Mouse (Mus musculus) adrenal gland, adult 8-10 months (tissue): ENCODE results near the gene Aif1. TPM values are rescaled to one million over a fixed set of nuclear protein-coding genes. Genes with fewer than 3 reads are reported as not detected.

Experiments used
- DNase-seq: peaks from one replicate; pipeline ENCODE4 v3.0.0; 2022
- total RNA-seq, 4 experiments: library from RNA; stranded (reverse); gene quantifications; 2 replicates each; pipeline ENCODE4 v1.2.4; 2022

The Aif1 gene
- total RNA-seq, 4 experiments from 2014 or later: 5.5 to 14.5 (median 10.5) TPM

DNA sequence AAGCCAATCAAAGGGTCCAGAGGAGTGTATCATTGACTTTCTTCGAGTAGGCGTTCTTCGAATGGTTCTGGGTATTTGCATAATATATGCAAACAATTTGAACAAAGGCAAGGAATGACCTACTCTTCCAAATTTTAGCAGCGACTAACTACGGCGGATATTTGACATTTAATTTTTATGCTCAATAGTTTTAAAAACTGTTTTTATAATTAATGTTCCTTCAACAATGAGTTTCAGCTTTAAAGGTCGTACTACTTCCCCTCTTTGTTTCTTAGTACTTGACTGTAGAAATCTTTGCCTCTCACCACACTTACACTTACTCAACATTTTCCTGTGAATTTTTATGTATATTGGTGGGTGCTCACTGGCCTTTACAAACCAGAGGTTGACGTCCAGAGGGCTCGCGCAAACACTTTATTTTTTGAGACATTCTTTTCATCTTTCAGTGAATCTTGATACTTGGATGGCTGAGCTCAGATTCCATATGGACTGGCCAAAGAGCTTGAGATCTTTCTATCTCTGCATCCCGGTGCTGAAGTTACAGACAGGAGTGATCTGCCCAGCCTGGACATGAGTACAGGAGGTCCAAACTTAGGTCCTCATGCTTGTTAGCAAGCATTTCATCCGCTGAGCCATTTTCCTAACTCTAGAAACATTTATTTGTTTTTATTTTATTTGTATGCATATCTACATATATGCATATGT is 10.3 kb downstream of the Aif1 start:
- DNase-seq: no peak

DNA sequence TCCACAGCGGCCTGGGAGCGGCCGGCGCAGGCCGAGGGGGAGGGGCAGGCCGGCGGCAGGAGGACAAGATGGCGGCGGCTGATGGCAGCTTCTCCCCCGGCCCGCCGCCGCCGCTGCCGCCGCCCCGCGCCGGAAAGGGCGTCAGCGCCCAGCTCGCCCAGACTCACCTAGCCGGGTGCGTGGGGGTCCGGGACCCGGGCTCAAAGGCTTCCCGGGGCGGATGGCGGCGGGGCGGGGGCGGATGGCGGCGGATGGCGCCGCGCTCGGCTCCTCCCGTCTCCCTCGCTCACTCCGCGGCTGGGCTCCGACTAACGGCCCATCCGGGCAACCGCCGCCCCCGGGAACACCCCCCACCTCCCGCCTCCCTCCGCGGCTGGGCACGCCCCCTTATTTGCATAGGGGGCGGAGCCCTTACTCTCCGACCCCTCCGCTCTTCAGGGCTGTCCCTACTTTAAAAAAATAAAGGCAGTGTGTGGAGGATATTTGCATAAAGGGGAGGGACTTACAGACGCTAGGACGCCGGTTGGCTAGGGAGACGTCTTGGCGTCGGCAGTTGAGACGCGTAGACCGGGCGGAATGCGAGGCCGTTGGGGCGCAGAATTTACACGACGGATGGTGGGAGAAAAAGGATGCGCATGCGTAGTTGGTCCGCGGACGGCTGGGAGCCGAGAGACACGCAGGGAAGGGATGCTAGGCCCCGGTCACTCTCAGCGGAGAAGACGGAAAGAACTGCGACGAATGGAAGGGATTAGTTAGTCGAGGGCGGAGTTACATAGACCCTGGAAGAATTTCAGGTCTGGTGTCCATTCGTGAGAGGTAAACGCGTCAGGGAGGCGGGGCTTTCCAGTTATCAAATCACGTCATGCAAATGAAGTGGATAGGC is 11.1 kb downstream of the Aif1 start, which contains the start of gene Prrc2a:
TSS of gene Prrc2a (minus strand) at position 330 of the 883 bp plus-strand sequence.
- peak; percentile 99 for DNase-seq

DNA sequence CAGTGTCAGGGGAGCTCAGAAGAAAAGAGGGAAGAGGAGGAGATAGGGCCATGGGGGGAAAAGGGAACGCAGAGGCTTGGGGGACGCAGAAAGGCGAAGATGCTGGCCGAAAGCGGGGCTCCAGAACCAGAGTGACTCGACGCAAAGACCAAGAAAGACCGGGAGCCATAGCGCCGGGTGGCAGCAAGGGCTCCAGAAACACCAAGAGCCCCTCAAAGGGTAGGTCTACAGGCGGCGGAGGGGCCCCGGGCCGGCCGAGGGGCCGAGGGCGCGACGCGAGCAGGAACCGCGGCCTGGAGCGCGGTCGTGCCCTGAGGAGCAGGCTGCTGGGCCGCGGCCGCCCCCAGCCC is 11.7 kb downstream of the Aif1 start:
- DNase-seq: no peak

DNA sequence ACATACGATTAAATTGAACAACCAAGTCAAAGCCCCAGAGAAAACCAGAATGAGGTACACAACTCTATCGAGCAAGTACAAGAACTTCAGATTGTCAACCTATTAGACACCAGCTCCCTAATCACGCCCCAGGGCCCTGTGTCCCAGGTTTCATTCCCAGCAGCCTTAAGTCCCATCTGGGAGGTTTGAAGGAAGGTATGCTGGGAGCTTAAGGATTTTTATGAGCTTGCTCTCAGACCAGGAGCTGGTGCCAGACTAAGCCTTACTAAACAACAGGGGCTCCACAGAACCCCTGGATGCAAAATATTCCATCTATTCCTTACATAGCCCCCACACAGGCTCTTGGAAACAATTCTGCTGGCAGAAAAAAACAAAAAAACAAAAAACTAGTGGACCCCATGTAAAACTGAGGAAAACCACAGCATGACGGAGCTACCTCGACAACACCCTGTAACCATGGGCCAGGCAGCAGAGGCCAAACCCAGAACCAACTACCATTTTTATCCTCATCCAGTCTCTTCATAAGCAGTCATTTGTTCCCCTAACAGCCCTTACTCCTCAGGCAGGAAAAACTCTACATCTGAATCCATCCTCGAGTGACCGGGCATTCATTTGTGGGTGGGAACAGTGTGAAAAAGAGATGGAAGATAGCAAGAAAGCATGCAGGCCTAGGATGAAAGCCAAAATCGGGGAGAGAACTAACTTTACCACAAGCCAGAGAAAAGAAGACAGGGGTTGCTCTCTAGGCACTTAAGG is 12.4 kb downstream of the Aif1 start:
- no peak for DNase-seq

DNA sequence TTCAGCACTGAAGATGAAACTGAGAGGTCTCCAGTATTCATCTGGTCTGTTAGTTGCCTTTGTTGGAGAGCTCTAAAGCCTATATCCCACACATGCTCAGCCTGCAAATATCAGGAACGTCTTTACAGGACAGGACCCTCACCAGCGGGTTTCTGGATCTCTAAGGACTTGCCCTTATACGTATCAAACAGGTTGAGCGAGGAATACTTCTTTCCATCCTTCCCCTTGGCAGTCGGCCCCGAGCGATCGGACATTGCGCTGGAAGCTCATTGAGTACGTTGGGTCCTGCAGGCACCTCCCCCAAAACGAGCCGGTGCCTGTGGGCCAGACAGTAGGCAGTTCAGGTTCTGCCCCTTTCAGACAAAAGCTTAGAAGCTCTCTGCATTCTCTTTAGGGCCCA is 13.1 kb downstream of the Aif1 start:
- no peak for DNase-seq

DNA sequence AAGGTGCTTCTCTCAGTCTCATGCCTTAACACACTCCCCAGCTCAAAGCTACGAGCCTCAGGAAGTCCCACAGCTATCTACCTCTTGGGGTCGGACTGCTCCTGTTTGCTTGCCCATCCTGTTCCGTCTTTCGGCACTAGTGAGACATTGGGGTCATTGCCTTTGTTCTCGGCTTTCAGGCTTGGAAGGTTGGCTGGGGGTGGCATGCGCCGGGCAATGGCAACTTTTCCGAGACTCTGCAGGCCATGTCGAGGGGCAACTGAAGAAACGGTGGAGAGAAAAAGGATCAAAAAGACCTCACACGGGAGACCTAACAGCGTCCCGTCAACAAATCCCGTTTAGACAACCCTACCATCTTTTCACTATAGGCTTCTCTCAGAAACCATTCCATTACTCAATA is 13.7 kb downstream of the Aif1 start:
- no peak for DNase-seq

DNA sequence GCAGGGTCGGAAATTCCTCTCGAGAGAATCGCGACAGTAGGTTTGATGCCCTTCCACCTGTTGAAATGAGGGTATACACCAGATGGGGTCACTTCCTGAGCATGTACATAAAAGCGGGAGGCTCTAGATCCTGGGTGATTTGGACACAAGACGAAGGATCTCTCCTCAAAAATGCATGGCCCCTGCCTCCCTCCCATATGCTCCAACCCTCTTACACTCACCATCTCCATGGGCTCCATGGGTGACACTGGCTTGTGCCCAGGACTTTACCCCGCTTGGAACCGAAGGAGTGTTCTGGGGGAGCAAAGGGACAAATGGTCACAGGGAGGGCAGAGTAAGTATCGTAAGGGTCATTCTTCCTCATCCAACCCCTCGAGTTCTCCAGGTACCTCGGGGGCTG is 14.4 kb downstream of the Aif1 start:
- no peak for DNase-seq

DNA sequence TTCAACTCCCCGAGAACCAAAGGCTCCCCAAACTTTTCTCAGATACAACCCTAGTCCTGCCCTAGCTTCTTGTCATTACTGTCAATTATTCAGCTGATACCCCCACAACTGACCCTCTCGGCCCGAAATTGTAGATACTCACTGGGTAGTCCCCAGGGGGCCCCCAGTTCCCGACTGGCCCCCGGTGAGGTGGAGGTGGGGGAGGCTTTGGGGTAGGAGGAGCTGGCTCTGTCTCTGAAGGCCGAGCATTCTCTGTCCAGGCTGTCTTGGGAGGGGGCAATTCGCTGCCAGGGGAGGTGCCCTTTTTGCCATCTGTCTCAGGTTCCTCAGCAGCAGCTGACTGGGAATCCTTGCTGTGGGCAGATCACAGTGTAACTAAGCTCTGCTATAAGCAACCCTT is 16.2 kb downstream of the Aif1 start:
- no peak for DNase-seq

DNA sequence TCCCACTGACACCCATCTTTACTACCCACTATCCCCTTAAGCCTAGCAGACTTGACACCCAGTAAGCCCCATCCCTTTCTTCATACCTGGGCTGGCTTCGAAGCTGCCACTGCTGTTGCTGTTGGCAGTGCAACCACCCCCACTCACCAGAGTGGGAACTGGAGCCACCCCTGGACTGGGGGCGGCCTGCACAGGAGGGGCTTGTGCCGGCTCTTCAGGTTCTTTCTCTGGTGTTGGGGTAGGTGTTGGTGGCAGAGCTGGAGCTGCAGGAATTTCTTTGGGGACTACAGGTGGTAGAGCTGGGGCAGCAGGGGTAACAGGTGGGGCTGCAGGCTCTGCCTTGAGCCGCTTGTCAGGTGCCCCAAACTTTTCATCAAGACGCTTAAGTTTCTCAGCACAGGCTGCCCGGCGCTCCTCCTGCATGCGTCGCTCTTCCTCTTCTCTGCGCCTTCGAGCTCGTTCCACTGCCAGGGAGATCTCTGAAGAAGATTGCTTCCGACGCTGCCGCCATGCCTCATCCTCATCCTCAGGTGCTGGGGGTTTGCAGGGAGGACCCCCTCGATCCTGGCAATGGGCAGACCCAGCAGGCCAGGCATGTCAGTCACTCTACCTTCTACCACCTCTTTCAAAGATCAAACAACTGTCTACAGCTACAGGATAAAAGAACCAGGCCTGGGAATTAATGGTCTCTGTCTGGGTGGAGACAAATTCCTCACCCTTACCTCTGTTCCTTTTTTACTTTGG is 16.8 kb downstream of the Aif1 start:
- no peak for DNase-seq

DNA sequence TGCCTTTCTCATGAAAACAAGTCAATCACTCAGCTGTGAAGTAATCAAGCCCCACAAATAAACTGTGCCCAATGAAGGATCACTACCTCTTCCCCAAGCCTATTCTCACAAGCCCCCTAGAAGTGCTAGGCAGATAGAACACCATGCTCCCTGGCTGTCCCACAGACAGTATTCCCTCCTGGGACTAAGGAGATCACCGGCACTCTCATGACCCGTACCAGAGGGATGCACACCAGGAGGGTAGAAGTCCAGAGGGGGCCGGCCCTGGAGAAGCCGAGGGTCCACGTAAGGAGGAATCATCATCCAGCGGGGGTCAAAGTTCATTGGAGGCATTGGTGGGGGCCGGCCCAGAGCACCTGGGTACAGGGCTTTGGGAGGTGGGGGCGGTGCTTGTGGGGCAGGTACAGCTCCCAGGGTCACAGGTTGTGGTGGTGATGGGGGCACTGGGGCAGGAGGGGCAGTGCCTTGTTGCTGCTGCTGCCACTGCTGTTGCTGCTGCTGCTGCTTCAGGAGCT is 18.1 kb downstream of the Aif1 start:
- no peak for DNase-seq

DNA sequence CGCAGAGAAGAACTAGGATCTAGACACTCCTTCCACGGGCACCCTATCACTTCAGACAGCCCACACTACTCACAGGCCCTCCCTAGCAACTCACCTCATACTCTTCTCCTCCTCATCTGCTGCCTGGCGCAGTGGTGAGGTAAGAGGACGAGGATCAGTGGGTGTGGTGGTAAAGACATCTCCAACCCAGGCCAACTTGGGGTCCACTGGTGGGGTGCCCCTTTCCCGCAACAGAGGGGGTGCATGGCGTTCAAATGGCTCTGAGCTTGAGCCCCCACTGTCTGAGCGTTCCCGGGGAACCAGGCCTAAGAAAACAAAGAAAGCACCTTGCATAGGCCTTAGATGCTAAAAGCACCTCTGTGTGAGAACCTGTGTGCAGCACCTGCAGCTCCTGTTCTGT is 18.6 kb downstream of the Aif1 start:
- no peak for DNase-seq

DNA sequence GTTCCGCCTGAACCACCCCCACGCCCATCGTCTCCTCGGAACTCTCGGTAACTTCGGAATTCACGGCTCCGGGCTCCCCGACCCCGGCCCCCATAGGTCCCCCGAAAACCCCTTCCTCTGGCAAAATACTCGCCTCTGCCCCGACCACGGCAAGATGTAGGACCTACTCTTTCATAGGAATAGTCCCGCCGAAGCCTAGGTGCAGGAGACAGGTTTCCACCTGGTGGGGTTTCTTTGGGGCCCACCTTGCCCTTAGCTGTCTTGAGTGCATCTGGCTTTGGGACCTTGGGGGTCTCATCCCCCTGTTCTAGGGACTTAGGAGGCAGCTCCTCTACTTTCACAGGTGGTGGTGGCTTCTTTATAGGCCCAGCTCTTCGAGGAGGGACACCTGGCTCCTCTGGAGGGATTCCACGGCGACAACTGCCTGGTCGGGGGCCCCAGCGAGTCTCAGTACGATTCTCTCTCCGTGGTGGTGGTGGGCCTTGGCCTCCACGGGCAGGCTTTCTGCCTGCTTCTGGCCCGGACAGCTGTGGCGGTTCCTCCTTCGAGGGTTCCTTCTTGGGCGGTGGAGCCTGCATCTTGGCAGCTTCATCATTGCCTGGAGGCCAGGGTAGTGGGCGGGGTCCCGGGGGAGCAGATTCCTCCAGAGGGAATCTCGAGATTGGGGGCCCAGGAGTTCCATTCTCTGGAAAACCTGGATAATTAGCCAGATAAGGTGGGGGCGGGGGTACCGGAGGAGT is 19.2 kb downstream of the Aif1 start:
- DNase-seq: no peak

DNA sequence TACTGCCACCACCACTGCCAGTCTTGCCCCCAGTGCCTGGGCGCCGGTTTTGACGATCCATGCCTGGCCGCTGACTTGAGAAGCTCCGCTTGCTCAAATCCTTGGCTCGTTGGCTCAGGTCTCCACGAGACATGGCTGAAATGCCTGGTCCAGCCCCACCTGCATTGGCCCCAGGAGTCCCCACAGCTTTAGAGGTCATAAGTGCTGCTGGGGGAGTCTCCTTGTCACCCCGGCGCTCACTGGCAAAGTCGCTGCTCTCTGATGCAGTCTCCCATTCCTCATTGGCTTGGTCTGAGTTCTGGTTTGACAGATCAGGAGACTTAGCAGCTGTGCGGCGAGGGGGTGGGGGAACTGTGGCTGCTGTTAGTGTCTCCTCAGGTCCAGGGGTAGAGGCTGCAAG is 20.4 kb downstream of the Aif1 start:
- DNase-seq: no peak

DNA sequence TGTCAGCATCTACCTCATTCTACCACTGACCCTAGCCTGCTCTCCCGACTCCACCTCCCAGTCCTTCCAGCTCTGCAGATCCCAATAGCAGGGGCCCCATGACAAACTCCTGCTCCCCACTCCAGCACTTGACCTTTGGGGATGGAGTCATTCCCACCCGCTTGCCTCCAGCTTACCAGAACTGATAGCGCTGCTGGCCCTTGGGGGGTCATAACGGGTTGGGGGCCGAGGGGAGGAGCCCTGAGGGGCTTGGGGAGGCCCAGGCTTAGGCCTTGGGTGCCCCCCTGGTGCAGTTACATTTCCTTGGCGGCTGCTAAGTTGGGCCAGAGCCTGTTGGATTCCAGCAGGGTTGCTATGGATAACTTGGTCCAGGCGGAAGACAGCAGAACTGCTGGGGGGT is 21.3 kb downstream of the Aif1 start:
- no peak for DNase-seq

DNA sequence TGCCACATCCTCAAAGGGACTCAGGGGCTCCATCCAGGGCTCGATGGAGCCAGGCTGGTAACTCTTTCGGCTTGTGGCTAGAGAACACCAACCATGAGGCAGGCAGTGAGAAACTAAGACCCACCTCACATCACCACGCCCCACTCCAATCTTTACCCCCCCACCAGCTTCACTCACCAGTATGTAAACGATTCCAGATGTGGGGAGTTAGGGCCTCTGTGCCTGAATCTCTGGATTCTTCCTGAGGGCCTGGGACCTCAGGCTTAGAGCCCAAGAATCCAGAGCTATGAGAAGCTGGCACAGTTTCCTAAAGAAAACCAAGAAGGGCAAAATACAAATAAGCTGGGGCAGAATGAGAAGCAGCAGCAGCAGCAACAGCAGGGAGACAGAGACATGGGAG is 21.9 kb downstream of the Aif1 start:
- no peak for DNase-seq

DNA sequence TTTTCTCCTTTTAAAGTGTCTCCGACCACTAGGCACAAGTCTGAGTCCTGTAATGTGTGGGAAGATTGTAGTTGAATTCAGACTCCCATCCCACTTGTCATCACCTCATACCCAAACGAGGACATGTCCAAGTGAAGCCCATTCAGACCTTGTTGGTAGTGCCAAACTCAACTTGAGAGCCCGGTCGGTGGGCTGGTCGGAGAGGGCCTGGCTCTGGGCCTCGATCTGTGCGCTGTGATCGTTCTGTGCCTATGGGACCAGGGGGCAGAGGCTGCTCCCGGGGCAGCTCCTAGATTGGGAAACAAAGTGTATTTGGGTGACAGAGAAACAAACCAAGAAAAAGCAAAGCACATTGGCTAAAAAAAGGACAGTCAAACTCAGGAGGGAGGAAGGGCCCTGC is 22.8 kb downstream of the Aif1 start:
- DNase-seq: no peak

DNA sequence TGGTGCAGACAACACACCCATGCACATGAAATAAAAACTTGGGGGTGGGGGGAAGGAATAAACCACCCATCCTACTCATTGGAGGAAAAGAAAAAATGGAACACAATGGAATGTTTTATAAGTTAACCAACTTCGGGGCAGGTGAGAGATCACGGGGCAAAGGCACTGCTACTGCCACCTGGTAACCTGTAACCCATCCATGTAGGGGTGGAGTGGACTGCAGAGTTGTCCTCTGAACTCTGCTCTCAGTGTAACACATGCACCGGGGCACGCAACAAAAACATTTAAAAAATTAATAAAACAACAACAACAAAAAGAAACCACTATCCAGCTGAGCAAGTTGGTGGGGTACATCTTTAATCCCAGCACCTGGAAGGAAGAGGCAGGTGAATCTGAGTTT is 23.7 kb downstream of the Aif1 start:
- no peak for DNase-seq

DNA sequence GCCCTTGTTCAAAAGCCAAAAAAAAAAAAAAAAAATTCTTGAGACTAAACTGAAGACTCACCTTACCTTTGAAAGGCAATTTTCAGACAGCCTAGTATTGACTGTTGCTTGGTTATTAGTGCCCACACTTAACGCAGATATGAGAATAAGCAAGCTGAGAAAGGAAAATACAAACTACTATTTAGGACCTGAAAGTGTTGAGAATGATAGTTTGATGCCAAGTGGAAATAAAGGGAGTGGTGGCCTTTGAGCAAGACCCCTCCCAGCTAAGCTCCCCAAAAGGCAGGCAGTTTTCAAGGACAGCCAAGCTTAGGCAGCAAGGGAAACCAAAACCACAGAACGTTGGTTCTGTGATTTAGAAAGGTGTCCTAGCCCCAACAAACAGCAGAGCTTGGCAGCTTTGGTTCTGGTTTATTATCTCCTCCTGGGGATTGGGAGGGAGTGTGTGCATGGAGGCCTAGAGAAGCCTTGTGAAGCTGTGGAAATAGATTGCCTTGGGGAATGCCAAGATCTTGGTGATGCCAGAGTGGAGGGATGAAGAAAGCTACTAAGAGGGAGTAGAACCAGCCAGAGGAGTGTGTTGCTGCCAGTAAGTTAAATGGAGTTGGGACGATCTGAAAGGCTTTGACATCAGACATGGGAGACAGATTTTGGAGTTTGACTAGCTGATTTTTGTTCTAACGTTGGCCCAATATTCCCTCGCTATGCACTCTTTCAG is 27.8 kb downstream of the Aif1 start:
- DNase-seq: no peak

DNA sequence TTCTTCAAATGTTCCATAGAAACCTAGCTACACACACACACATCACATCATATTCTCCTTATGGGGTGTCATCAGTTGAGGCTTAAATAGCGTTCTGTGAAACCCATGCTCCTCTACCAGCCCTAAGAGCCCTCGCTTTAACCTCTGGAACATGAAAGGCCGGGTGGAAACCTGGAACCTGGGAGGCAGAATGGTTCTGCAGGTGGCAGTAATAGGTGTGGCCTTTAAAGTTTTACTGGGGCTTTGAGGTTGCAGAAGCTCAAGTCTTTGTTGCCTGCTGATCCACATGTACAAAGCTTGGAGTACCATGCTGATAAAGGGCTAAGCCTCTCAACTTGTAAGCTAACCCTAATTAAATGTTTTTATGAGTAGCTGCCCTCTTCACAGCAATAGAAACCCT is 28.5 kb downstream of the Aif1 start:
- no peak for DNase-seq

DNA sequence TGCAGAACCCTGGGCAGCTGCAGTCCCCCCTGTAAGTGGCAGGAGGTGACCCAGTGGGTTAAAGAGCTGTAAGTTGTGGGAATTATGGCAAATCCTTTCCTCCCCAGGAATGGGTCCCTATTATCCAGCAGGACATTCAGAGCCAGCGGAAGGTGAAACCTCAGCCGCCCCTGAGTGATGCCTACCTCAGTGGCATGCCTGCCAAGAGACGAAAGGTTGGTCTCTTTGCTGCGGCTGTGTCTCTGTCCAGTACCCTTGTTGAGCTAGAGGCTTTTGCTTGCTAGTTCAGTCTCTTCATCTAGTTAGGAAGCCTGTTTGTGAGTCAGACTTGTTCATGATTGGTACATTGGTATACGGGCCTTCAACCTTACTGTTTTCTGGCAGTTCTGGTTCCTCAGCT is 29.7 kb downstream of the Aif1 start:
- no peak for DNase-seq

DNA sequence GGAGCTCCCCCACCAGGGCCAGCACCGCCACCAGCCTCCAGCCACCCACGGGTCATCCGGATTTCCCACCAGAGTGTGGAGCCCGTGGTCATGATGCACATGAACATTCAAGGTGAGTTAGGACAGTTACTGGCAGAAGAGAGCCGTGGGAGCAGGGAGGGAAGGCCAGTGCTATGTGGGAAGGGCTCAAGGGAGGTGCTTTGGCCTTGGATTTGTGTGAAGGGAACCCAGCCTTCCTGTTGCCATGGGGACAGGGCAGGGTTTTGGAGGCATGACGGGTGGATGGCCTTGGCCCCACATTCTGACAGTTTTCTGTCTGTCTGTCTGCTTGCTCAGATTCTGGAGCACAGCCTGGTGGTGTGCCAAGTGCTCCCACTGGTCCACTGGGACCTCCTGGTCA is 33.9 kb downstream of the Aif1 start:
- DNase-seq: peak; percentile 93
